Mouse (Mus musculus): ENCODE measurements at regions not wholly inside any gene's neighbourhood (a gene's known extent, or its start where the extent isn't known, plus 50 kb on each side); places are given as distances from the start of the nearest gene placed in this dataset.
A peak's percentile ranks its signal among the peaks of the same experiment; 100 is the strongest.

- Histone ChIP-seq H3K36me3 (no peaks in the 10 kb centered on the region), H3K4me3 (no peak overlapping the region), H3K4me2 (no peak overlapping the region), H3K27ac (no peak overlapping the region), H3K9ac (no peak overlapping the region), H3K9me3 (no peaks in the 10 kb centered on the region), H3K4me1 (no peaks in the 10 kb centered on the region), H3K27me3 (no peaks in the 10 kb centered on the region)
- no peak for ATAC-seq (ENCODE audit: insufficient number of reproducible peaks, insufficient read depth, low FRiP score, low TSS enrichment, low read depth)
- WGBS, result 87% methylated on average over 3 of the region's 3 CpGs
Observed at GRCm38 (mm10) chr13:112052011-112052410, 236.2 kb upstream of the Ankrd55 start.

DNA sequence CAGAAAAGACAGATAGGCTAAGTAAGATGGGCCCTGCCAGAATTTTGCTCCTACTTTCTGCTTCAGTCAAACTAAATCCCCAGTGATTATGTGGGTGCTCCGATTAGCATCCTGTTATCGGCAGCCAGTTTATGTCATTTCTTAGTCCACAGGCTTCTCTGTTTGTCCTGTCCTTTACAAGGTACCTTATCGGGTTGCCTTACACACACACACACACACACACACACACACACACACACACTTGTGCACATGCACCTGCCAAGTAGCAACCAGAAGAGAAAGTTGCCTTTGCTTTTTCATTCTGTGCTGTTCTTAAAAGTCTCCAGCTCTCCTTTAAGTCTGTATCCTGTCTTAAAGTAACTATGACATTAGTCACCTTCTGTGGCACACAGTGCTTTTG, 235.8 kb upstream of the Ankrd55 start:
- Histone ChIP-seq H3K27me3 (no peaks in the 10 kb centered on the region), H3K4me3 (no peak overlapping the region), H3K36me3 (no peaks in the 10 kb centered on the region), H3K27ac (no peak overlapping the region), H3K4me2 (no peak overlapping the region), H3K4me1 (no peaks in the 10 kb centered on the region), H3K9ac (no peak overlapping the region), H3K9me3 (no peaks in the 10 kb centered on the region)
- ATAC-seq (ENCODE audit: insufficient number of reproducible peaks, insufficient read depth, low FRiP score, low TSS enrichment, low read depth), result no peak
- WGBS, result 91% methylated on average over 3 of the region's 3 CpGs

DNA sequence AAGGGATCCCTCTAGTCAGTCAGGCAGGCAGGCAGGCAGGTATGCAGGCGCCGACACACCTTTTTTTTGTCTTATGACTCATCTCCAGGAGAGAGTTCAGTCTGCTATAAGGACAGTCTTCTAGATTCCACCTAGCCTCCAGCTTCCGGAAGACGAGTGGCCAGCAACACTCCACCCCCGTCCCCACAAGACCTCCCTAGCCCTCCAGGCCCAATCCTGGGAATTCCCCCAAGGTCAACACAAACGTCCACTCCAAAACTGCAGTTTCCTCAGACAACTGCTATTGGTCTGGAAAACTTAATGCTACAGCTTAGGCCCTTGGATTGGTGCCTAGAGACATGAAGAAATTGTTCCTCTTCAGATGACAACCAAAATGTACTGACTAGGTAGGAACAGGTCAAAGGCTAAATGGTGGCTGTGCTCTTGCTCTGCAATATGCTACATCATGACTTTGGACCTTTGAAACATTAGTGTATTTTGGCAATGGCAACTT, 233.3 kb upstream of the Ankrd55 start:
- Histone ChIP-seq H3K27me3 (no peaks in the 10 kb centered on the region), H3K4me3 (no peak overlapping the region), H3K27ac (no peak overlapping the region), H3K9me3 (no peaks in the 10 kb centered on the region), H3K9ac (no peak overlapping the region), H3K4me1 (no peaks in the 10 kb centered on the region), H3K4me2 (no peak overlapping the region), H3K36me3 (no peaks in the 10 kb centered on the region)
- ATAC-seq (ENCODE audit: insufficient number of reproducible peaks, insufficient read depth, low FRiP score, low TSS enrichment, low read depth), result no peak
- WGBS, result 70% methylated on average over 6 of the region's 6 CpGs

DNA sequence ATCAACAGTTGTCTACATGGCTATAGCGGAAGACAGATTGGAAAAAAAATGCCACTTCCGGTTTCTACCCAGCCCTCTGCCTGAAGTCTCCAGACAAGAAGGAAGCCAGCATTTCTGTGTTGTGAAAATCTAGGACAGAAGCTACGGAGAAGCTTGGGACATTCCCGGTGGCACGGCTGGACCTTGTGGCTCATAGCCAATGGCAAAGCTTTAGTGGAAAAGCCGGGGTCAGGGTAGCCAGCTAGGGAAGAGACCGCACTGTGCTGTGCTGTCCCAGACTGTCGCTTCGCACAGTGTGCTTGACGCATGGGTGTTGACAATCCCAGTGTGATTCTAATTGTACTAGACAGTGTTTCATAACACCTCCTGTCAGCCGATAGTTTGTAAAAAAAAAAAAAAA, 230.0 kb upstream of the Ankrd55 start:
- no peak overlapping the region for H3K4me2 ChIP-seq
- H3K4me1 ChIP-seq, result peaks cover 4% of the 10 kb centered on the region
- H3K9me3 ChIP-seq, result no peaks in the 10 kb centered on the region
- no peaks in the 10 kb centered on the region for H3K36me3 ChIP-seq
- no peaks in the 10 kb centered on the region for H3K27me3 ChIP-seq
- no peak overlapping the region for H3K27ac ChIP-seq
- WGBS, result 81% methylated on average over 11 of the region's 11 CpGs
- H3K4me3 ChIP-seq, result no peak overlapping the region
- ATAC-seq (ENCODE audit: insufficient number of reproducible peaks, insufficient read depth, low FRiP score, low TSS enrichment, low read depth), result no peak
- no peak overlapping the region for H3K9ac ChIP-seq

DNA sequence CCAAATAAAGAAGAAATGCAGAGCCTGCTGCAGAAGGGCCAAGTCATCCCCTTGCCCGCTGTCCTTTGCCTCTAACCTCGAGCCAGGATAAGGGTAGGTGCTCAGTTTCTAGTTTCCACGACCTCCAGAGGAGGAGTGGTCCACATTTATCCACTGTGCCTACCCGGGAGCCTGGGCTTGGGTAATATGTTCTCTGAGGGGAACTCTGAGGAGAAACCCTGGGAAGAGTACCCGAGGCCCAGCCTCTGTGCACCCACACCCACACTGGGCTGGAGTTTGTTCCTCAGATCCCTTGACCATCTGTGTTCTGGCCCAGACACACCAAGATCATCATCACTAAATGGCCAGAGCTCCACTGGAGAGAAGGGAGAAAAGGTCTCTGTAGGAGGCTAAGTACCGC, 229.5 kb upstream of the Ankrd55 start:
- Histone ChIP-seq H3K4me3 (no peak overlapping the region), H3K9ac (no peak overlapping the region), H3K27ac (no peak overlapping the region), H3K4me1 (peaks cover 9% of the 10 kb centered on the region), H3K4me2 (no peak overlapping the region), H3K27me3 (no peaks in the 10 kb centered on the region), H3K9me3 (no peaks in the 10 kb centered on the region), H3K36me3 (no peaks in the 10 kb centered on the region)
- 82% methylated on average over 6 of the region's 6 CpGs for WGBS
- ATAC-seq (ENCODE audit: insufficient number of reproducible peaks, insufficient read depth, low FRiP score, low TSS enrichment, low read depth), result no peak

GRCm38 (mm10) chr13:112062024-112062423, 226.2 kb upstream of the Ankrd55 start:
- no peak for ATAC-seq (ENCODE audit: insufficient number of reproducible peaks, insufficient read depth, low FRiP score, low TSS enrichment, low read depth)
- no peaks in the 10 kb centered on the region for H3K9me3 ChIP-seq
- no peak overlapping the region for H3K4me3 ChIP-seq
- H3K4me2 ChIP-seq, result no peak overlapping the region
- H3K27ac ChIP-seq, result no peak overlapping the region
- 90% methylated on average over 8 of the region's 8 CpGs for WGBS
- H3K9ac ChIP-seq, result no peak overlapping the region
- no peaks in the 10 kb centered on the region for H3K36me3 ChIP-seq
- peaks cover 29% of the 10 kb centered on the region for H3K4me1 ChIP-seq
- no peaks in the 10 kb centered on the region for H3K27me3 ChIP-seq

DNA sequence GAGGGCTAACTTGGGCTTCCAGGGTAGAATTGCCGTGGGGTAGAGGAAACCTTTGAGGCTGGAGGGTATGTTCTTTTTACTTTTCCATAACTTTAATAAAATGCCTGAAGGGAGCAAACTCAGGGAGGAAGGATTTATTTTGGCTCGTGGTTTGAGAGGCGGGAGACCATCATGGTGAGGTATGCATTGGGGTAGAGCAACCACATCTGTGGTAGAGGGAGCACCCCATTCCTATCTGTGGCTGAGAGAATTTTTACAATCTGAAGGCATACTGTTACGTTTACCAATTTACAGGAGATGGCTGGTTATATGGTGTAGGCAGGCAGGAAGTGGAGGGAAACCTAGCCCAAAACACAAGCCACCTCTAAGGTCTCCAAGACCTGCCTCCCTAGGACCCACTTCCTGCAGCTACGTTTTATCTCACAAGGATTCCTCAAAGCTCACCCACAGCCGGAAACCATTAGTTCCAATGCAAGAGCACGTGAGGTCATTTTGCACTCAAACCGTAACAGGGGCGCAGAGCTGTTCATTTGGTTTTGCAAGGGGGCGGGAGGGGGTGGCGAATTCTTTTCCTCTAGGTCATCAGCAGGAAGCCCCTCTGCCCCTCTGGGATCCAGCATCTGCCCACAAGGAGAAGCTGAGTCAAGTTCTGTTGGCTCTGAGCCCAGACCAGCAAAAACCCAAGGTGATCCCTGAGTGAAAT, 224.7 kb upstream of the Ankrd55 start:
- no peak overlapping the region for H3K4me2 ChIP-seq

DNA sequence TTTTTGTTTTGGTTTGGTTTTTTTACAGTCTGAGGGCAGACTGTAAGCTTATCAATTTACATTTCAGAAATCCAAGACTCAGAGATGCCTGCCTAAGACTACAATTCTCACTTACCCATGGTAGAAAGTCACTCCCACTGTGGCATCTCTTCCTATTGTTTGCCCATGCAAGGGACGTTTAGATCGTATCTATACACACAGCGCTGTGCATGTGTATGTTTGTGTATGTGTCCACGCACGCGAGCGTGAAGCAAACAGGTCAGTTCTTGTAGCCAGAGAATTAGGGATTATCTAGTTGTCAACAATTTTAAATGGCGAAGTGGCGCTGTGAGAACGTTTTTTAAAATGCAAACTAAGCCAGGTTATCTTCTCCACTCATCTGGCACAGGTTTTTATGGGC, 223.6 kb upstream of the Ankrd55 start:
- Histone ChIP-seq H3K9me3 (no peaks in the 10 kb centered on the region), H3K4me3 (no peak overlapping the region), H3K4me1 (peaks cover 33% of the 10 kb centered on the region), H3K9ac (no peak overlapping the region), H3K36me3 (no peaks in the 10 kb centered on the region), H3K4me2 (no peak overlapping the region), H3K27me3 (no peaks in the 10 kb centered on the region), H3K27ac (no peak overlapping the region)
- 81% methylated on average over 10 of the region's 10 CpGs for WGBS
- no peak for ATAC-seq (ENCODE audit: insufficient number of reproducible peaks, insufficient read depth, low FRiP score, low TSS enrichment, low read depth)

More for the DNA sequence above, 224.7 kb upstream of the Ankrd55 start:
- no peaks in the 10 kb centered on the region for H3K36me3 ChIP-seq
- peaks cover 33% of the 10 kb centered on the region for H3K4me1 ChIP-seq
- peak overlapping the region; percentile 34 for H3K27ac ChIP-seq
- H3K9ac ChIP-seq, result no peak overlapping the region
- no peaks in the 10 kb centered on the region for H3K9me3 ChIP-seq
- H3K27me3 ChIP-seq, result no peaks in the 10 kb centered on the region
- H3K4me3 ChIP-seq, result no peak overlapping the region
- ATAC-seq (ENCODE audit: insufficient number of reproducible peaks, insufficient read depth, low FRiP score, low TSS enrichment, low read depth), result 0 out of 2 replicates have a peak, but pooled peaks have one; percentile 37
- WGBS, result 21% methylated on average over 11 of the region's 11 CpGs

DNA sequence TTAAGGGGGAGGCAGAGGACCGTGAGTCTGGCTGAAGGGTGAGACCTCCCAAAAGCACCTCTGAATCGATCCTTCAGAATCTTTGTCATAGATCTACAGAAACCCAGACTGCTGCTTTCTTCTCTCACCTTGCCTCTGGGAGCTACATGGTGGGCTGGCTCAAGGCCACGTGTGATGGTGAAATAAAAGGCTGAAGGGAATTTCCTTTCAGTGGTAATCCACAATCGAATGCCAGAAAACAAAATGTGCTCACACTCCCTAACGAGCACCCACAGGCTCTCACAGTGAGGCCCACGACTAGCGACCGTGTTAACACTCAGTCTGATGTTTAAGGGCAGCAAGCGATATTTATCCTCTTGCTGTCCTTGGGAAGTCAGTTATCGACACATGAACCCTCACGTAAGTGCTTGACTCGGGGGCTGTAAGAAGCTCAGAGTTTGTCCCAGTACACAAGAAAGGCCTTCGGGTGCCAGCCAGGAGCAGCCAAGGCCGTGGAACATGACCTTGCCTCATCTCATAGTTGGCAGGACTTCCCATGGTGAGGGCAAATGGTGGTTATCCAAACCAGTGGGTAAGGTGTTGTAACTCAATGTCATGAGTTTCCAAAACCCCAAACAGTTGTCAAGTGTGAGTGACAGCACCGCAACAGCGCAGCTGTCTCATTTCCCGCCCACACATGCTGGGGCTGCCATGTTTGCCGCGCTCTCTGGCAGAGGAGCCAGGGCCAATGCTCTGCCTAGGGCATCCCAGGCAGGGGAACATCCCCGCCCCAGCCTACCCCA, 221.0 kb upstream of the Ankrd55 start:
- WGBS, result 83% methylated on average over 20 of the region's 20 CpGs
- Histone ChIP-seq H3K9me3 (no peaks in the 10 kb centered on the region), H3K4me2 (no peak overlapping the region), H3K27ac (no peak overlapping the region), H3K27me3 (no peaks in the 10 kb centered on the region), H3K9ac (no peak overlapping the region), H3K4me3 (no peak overlapping the region), H3K36me3 (no peaks in the 10 kb centered on the region), H3K4me1 (peaks cover 33% of the 10 kb centered on the region)
- no peak for ATAC-seq (ENCODE audit: insufficient number of reproducible peaks, insufficient read depth, low FRiP score, low TSS enrichment, low read depth)

DNA sequence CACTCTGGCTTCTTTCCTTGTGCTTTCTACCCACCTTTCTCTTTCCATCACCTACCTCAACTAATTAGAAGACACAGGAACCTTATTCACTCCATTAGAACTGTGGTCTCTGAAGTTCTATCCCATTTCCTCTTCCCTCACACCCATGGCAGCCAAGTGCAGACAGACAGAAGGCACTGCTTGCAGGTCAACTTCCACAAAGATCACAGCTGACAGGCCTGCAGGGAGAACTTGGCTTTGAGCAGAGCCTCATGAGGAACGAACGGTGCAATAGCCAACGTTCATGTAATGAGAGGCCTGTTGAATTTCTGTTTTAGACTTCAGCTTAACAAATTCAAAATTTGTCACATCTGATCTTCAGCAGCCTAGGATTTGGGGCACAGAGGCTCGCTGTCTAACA, 217.5 kb upstream of the Ankrd55 start:
- H3K4me1 ChIP-seq, result 0 out of 2 replicates have a peak, but pooled peaks cover 11% of the 10 kb centered on the region
- H3K9ac ChIP-seq, result no peak overlapping the region
- no peak overlapping the region for H3K4me3 ChIP-seq
- H3K4me2 ChIP-seq, result no peak overlapping the region
- WGBS, result 85% methylated on average over 4 of the region's 4 CpGs
- no peak overlapping the region for H3K27ac ChIP-seq
- no peaks in the 10 kb centered on the region for H3K9me3 ChIP-seq
- no peaks in the 10 kb centered on the region for H3K36me3 ChIP-seq
- H3K27me3 ChIP-seq, result no peaks in the 10 kb centered on the region
- ATAC-seq (ENCODE audit: insufficient number of reproducible peaks, insufficient read depth, low FRiP score, low TSS enrichment, low read depth), result no peak

DNA sequence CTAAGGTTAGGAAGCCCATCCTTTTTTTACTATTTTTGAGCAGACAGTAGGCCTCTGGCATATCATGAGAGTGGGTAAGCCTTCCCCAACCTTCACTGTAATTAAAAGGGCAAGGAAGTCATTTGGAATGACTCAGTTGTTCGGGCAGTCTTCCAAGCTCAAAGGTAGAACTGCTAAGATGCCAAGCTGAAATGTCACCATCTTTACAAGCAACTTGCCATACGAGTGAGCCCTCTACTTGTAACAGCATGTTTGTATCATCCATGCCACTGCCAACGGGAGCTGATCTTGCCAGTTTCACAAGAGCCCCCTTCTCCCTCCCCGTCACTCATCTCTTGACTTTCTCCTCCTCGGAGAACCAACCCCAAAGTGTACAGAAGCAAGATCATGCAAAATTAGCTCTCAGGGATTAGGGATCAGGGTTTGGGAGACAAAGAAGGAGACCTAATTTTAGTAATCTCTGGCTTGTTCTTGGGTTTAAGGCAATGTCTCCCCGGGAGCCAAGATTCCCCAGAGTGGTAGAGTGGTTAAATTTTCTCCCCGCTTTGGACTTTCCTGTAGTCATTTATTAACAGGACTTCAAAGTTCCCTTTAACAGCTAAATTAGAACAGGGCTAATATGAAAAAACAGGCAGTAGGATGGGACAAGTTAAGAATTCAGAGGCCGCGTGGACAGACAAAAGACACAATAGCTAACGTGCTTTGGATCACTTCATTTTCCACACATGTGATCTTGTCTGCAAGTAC, 216.9 kb upstream of the Ankrd55 start:
- no peak for ATAC-seq (ENCODE audit: insufficient number of reproducible peaks, insufficient read depth, low FRiP score, low TSS enrichment, low read depth)
- H3K9ac ChIP-seq, result no peak overlapping the region
- 82% methylated on average over 10 of the region's 10 CpGs for WGBS
- H3K27me3 ChIP-seq, result no peaks in the 10 kb centered on the region
- no peak overlapping the region for H3K27ac ChIP-seq
- no peak overlapping the region for H3K4me3 ChIP-seq
- no peak overlapping the region for H3K4me2 ChIP-seq
- H3K36me3 ChIP-seq, result no peaks in the 10 kb centered on the region
- 0 out of 2 replicates have a peak, but pooled peaks cover 10% of the 10 kb centered on the region for H3K4me1 ChIP-seq
- H3K9me3 ChIP-seq, result no peaks in the 10 kb centered on the region
